Mouse (Mus musculus) heart, embryonic 10.5 days (tissue): ENCODE data around the gene Olfr1466. TPM values are rescaled to one million over a fixed set of nuclear protein-coding genes. Genes with fewer than 3 reads are reported as not detected.

Experiments
- DNase-seq: peaks from one replicate; pipeline ENCODE4 v3.0.0-alpha.2; 2017; ENCODE audit warnings: low spot score
- H3K27ac ChIP-seq: fragments of 300-500 bp; sonication (generic); 2 replicates; pipeline ENCODE4 v1.5.1; 2016; ENCODE audit warnings: mild to moderate bottlenecking
- H3K27me3 ChIP-seq: fragments of 300-500 bp; sonication (generic); 2 replicates; pipeline ENCODE4 v1.6.1; 2016; ENCODE audit warnings: mild to moderate bottlenecking; ENCODE audit not compliant: poor library complexity, insufficient read depth, severe bottlenecking
- H3K36me3 ChIP-seq: fragments of 300-500 bp; sonication (generic); 2 replicates; pipeline ENCODE4 v1.6.1; 2016; ENCODE audit warnings: mild to moderate bottlenecking, moderate library complexity
- H3K4me1 ChIP-seq: fragments of 300-500 bp; sonication (generic); 2 replicates; pipeline ENCODE4 v1.6.1; 2016; ENCODE audit warnings: mild to moderate bottlenecking
- H3K4me3 ChIP-seq: fragments of 300-500 bp; sonication (generic); 2 replicates; pipeline ENCODE4 v1.5.1; 2016; ENCODE audit warnings: mild to moderate bottlenecking, moderate library complexity
- H3K9me3 ChIP-seq: fragments of 300-500 bp; sonication (generic); 2 replicates; pipeline ENCODE4 v1.6.1; 2016; ENCODE audit warnings: mild to moderate bottlenecking, moderate library complexity
- WGBS: fragments of 180-500 bp; shearing (Covaris S2); methylation state at CpG from one replicate; pipeline ENCODE4 v1.1.7; 2016; 5-methylcytosine and 5-hydroxymethylcytosine counted together
- polyA plus RNA-seq: library from polyadenylated mRNA; unstranded; fragments of >200 nt; fragmentation: Nextera tagmentation; extraction: Ambion mirVana; gene quantifications from 2 replicates; pipeline ENCODE4 v1.2.1, GENCODE M21; 2016

The Olfr1466 gene
- polyA plus RNA-seq: not detected in 2 replicates

DNA sequence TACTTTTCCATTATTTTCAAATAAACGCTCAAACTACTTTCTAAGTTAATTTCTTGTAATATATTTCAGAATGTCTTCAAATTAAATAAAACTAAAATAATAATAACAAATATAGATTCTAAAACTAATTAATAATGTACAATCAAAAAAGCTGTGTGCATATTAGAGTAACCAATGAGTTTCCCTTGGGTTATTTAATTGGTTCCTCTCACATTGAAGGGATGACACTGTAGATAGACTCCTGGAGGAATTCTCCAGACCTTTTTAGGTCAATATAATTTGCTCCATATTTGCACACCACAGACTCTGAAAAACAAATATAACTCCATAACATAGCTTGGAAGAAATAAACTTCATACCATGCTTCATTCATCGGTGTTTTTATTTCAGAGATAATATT is at the start of gene Olfr1466:
Gene Olfr1466, plus strand, starts transcription at position 301 of the 400 bp plus-strand sequence.
- Histone ChIP-seq H3K27ac (no peak within 1 kb of the TSS), H3K4me1 (no peaks in the 10 kb centered on the region), H3K27me3 (no peaks in the 10 kb centered on the region), H3K4me3 (no peak within 1 kb of the TSS), H3K9me3 (peaks cover 10% of the 10 kb centered on the region), H3K36me3 (no peaks in the 10 kb centered on the region)
- 85% methylated on average over 2 of the region's 2 CpGs for WGBS
- no peak for DNase-seq

DNA sequence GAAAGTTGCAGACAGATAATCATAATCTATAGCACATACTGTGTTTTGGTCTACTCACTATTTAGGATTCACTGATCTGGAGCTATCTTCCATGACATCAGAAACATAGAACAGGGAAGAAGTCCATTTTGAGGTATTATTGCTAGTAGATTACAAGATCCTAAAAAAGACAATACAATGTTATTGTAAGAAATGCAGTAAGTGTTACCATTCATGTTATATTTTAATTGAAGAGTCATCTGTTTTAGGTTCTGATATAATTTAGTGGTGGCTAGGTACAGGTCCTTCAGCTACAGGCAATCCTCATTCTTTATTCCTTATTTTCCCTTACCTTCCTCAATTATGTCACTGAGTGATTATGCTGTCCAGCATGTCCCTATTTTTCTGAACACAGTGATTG is 23.2 kb upstream of the Olfr1466 start, which contains the start of gene Olfr1465:
Gene Olfr1465, minus strand, starts transcription at position 101 of the 400 bp plus-strand sequence.
- H3K4me1 ChIP-seq: no peaks in the 10 kb centered on the region
- no peak within 1 kb of the TSS for H3K4me3 ChIP-seq
- no peak within 1 kb of the TSS for H3K27ac ChIP-seq
- no peak for DNase-seq
- no peaks in the 10 kb centered on the region for H3K27me3 ChIP-seq
- H3K9me3 ChIP-seq: peaks cover 4% of the 10 kb centered on the region; the same call in 1 of the 2 replicates
- H3K36me3 ChIP-seq: no peaks in the 10 kb centered on the region

DNA sequence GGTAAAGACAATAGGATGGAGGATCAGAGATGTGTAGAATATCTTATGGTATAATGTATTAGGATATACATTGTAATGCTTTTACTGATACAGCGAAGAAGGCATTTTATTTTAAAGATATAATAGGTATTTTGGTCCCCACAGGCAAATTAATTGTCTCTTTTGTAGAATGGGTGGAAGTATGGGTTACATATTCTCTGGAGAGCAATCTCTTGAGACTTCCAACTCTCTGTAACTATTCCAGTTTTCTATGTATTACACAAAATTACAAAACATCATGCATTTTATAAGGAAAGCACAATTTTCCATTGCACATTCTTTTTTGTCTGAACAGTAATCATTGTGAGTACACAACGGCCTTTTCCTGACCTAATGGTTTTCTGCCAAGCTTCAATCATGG is 23.3 kb downstream of the Olfr1466 start, which contains the start of gene Olfr1467:
Gene Olfr1467, plus strand, starts transcription at position 301 of the 400 bp plus-strand sequence.
- Histone ChIP-seq H3K36me3 (no peaks in the 10 kb centered on the region), H3K27ac (no peak within 1 kb of the TSS), H3K4me3 (no peak within 1 kb of the TSS), H3K4me1 (no peaks in the 10 kb centered on the region), H3K9me3 (peaks cover 8% of the 10 kb centered on the region; the same call in 1 of the 2 replicates), H3K27me3 (no peaks in the 10 kb centered on the region)
- WGBS: 71% methylated on average over 2 of the region's 2 CpGs
- DNase-seq: no peak

Other genes with a start within 250 kb of the Olfr1466 start
- not detected in 2 replicates for gene Olfr1457, start 241.0 kb upstream of the Olfr1466 start, polyA plus RNA-seq
- not detected in 2 replicates for gene Olfr1458, start 232.1 kb upstream of the Olfr1466 start, polyA plus RNA-seq
- gene Olfr1459, start 189.3 kb upstream of the Olfr1466 start, polyA plus RNA-seq: not detected in 2 replicates
- not detected in 2 replicates for gene Olfr1461, start 175.9 kb upstream of the Olfr1466 start, polyA plus RNA-seq
- gene Olfr1462, start 153.1 kb upstream of the Olfr1466 start, polyA plus RNA-seq: not detected in 2 replicates
- not detected in 2 replicates for gene Olfr1463, start 107.5 kb upstream of the Olfr1466 start, polyA plus RNA-seq
- not detected in 2 replicates for gene Olfr1465, start 23.3 kb upstream of the Olfr1466 start, polyA plus RNA-seq
- gene Olfr1467, start 23.4 kb downstream of the Olfr1466 start, polyA plus RNA-seq: not detected in 2 replicates
- gene Olfr1469, start 69.0 kb downstream of the Olfr1466 start, polyA plus RNA-seq: not detected in 2 replicates
- not detected in 2 replicates for gene Olfr1471, start 104.5 kb downstream of the Olfr1466 start, polyA plus RNA-seq
- not detected in 2 replicates for gene Olfr1472, start 117.2 kb downstream of the Olfr1466 start, polyA plus RNA-seq
- not detected in 2 replicates for gene Olfr1474, start 130.7 kb downstream of the Olfr1466 start, polyA plus RNA-seq
- not detected in 2 replicates for gene Olfr1475, start 141.3 kb downstream of the Olfr1466 start, polyA plus RNA-seq
- gene Olfr1477, start 161.7 kb downstream of the Olfr1466 start, polyA plus RNA-seq: not detected in 2 replicates
- not detected in 2 replicates for gene Olfr1480, start 189.1 kb downstream of the Olfr1466 start, polyA plus RNA-seq
- gene Olfr1484, start 244.6 kb downstream of the Olfr1466 start, polyA plus RNA-seq: not detected in 2 replicates